Mouse (Mus musculus): Measurements from ENCODE around the gene Slc25a17.
A peak's percentile ranks its signal among the peaks of the same experiment; 100 is the strongest.

GRCm38 (mm10) chr15:81399638-81400315, 39.2 kb upstream of the Slc25a17 start, which contains the start of the genes St13 and Xpnpep3:
- TF ChIP-seq CTCF (IDR thresholded peaks at IDR 0.05; ENCODE audit: control insufficient read depth, insufficient read depth, low read length): no peak
- TF ChIP-seq POLR2A (IDR thresholded peaks at IDR 0.05; ENCODE audit: borderline replicate concordance, control insufficient read depth, low read depth, low read length): peak; percentile 69; the same call in 1 of the 2 replicates
